Comparison of ENCODE assay signal across 27 mouse cellular contexts in the genomic region with DNA sequence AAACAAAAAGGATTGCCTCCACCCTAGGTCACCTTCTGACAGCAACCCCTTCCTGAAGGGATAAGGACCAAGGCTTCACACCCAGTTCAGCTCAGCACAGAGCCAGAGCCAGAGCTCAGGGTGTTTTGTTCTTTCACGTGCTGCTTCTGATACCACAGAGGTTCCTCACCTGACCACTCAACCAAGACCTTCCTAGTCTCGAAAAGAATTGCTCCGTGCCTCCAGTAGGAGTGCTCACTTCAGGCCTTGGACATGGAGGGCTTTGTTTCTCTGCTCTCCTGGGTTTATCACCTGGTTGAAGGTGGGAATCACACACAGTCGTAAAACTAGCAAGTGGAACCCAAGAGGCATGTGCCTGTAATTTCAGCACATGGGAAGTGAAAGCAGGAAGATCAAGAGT. TPM values are rescaled to one million over a fixed set of nuclear protein-coding genes. Genes with fewer than 3 reads are reported as not detected.
A peak's percentile ranks its signal among the peaks of the same experiment; 100 is the strongest.
DNase-seq lines count a peak whose midpoint lies in the region; ATAC-seq and TF ChIP-seq lines count a peak whose summit lies in the region.
"Had no signal": no experiment of that assay in that cellular context is flagged by ENCODE, and none has a peak within 500 bp of the region (broad histone marks: within the 10 kb centered on the region; RNA-seq: fewer than 3 reads in every experiment).

No protein-coding gene starts in this region.

- intact Hi-C loops in left cerebral cortex, postnatal 10 days (cut with DNase I): no loop called here

- H3K79me2 ChIP-seq in MEL (ENCODE audit: control insufficient read depth, insufficient read depth, low read length, poor library complexity): no peaks in the 10 kb centered on the region

- no peak overlapping the region for H3K4me2 ChIP-seq in liver, postnatal 0 days (ENCODE audit: low read depth, low read length)
- H3K4me2 ChIP-seq: heart, embryonic 11.5 days; hindbrain, embryonic 13.5 days; limb, embryonic 12.5 days; liver, embryonic 11.5 days; midbrain, embryonic 15.5 days; neural tube, embryonic 12.5 days had no signal

- 60% methylated on average over 4 of the region's 4 CpGs for WGBS in liver, postnatal 0 days (ENCODE audit: insufficient replicate concordance)
- WGBS in midbrain, embryonic 10.5 days: 80% methylated on average over 4 of the region's 4 CpGs

- no peaks in the 10 kb centered on the region; the same call in 1 of the 2 replicates for H3K4me1 ChIP-seq in liver, postnatal 0 days (ENCODE audit: insufficient read depth)
- H3K4me1 ChIP-seq in MEL (ENCODE audit: control insufficient read depth in 1 of 2, insufficient read depth in 2 of 2, low read length in 2 of 2): peaks cover 0 to 14% of the 10 kb centered on the region in 2 experiments; a peak in 1 of 4 replicates
- H3K4me1 ChIP-seq in midbrain, embryonic 10.5 days: no peaks in the 10 kb centered on the region
- H3K4me1 ChIP-seq: hindbrain, embryonic 13.5 days; limb, embryonic 12.5 days; midbrain, embryonic 15.5 days; neural tube, embryonic 12.5 days had no signal

- no peak for TF ChIP-seq POLR2A in MEL (IDR thresholded peaks at IDR 0.05; ENCODE audit: control insufficient read depth in 1 of 2, insufficient read depth in 1 of 2, low read depth in 1 of 2, low read length in 2 of 2, poor library complexity in 1 of 2)

- ATAC-seq in liver, postnatal 0 days: 0 out of 2 replicates have a peak, but pooled peaks have one; percentile 8
- ATAC-seq: forebrain, embryonic 16.5 days; intestine, embryonic 16.5 days; midbrain, embryonic 15.5 days had no signal

- H3K9me3 ChIP-seq in liver, postnatal 0 days (ENCODE audit: low read length): no peaks in the 10 kb centered on the region
- no peaks in the 10 kb centered on the region for H3K9me3 ChIP-seq in MEL (replicated peaks; ENCODE audit: insufficient read depth, low read length)
- H3K9me3 ChIP-seq in midbrain, embryonic 10.5 days (replicated peaks): no peaks in the 10 kb centered on the region
- H3K9me3 ChIP-seq: hindbrain, embryonic 13.5 days; limb, embryonic 12.5 days; midbrain, embryonic 15.5 days; neural tube, embryonic 12.5 days had no signal

- H3K27ac ChIP-seq in liver, postnatal 0 days (ENCODE audit: low read depth): no peak overlapping the region
- H3K27ac ChIP-seq in MEL (ENCODE audit: control insufficient read depth, low read depth, low read length): 0 out of 2 replicates have a peak overlapping the region, but pooled peaks have one; percentile 8
- no peak overlapping the region for H3K27ac ChIP-seq in midbrain, embryonic 10.5 days (replicated peaks)
- H3K27ac ChIP-seq: gastrocnemius, adult 2 months; hindbrain, embryonic 13.5 days; limb, embryonic 12.5 days; midbrain, embryonic 15.5 days; neural tube, embryonic 12.5 days had no signal

- no peak for DNase-seq in liver, postnatal 0 days
- DNase-seq in liver (no peak), MEL (ENCODE audit: low read depth, low spot score) (no peak)
- peak; percentile 23 for DNase-seq in naive thymus-derived CD4-positive, alpha-beta T cell, adult 2 months (ENCODE audit: low read depth)
- DNase-seq in midbrain, embryonic 10.5 days (ENCODE audit: low spot score): no peak
- DNase-seq in left cerebral cortex, postnatal 10 days (ENCODE audit: extremely low spot score in 1 of 2, low spot score in 2 of 2): no peak
- no peak for DNase-seq in layer of hippocampus, postnatal 36 days
- DNase-seq: adrenal gland, adult 2 months; adrenal gland, postnatal 36 days; cerebellum, adult 2 months; cerebellum, postnatal 14 days; gastrocnemius, adult 2 months; gastrocnemius, postnatal 36 days; heart, postnatal 4 days; kidney, adult 8-10 months; kidney, postnatal 36 days; lung, postnatal 4 days; right cerebral cortex, postnatal 4 days had no signal

- H3K4me3 ChIP-seq in liver, postnatal 0 days (ENCODE audit: low read depth, low read length): no peak overlapping the region
- no peak overlapping the region for H3K4me3 ChIP-seq in MEL (ENCODE audit: control insufficient read depth in 1 of 2, insufficient read depth in 1 of 2, low read depth in 2 of 2, low read length in 2 of 2)
- H3K4me3 ChIP-seq in midbrain, embryonic 10.5 days: no peak overlapping the region
- H3K4me3 ChIP-seq: erythroblast, embryonic 14.5 days; gastrocnemius, adult 2 months; hindbrain, embryonic 13.5 days; limb, embryonic 12.5 days; midbrain, embryonic 15.5 days; neural tube, embryonic 12.5 days had no signal

- TF ChIP-seq CTCF in liver, postnatal 0 days (IDR thresholded peaks at IDR 0.05; ENCODE audit: low read depth): 0 out of 2 replicates have a peak, but pooled peaks have one; percentile 8
- TF ChIP-seq CTCF in MEL (IDR thresholded peaks at IDR 0.05 in 2 of 3, conservative IDR thresholded peaks at IDR 0.05 in 1 of 3; ENCODE audit: control insufficient read depth in 1 of 3, insufficient read depth in 1 of 3, low read depth in 2 of 3, low read length in 3 of 3, poor library complexity in 1 of 3, severe bottlenecking in 1 of 3): no peak

- H3K27me3 ChIP-seq in liver, postnatal 0 days (ENCODE audit: insufficient read depth, low read length): no peaks in the 10 kb centered on the region
- no peaks in the 10 kb centered on the region for H3K27me3 ChIP-seq in MEL (ENCODE audit: control insufficient read depth in 1 of 2, insufficient read depth in 2 of 2, low read length in 2 of 2)
- no peaks in the 10 kb centered on the region for H3K27me3 ChIP-seq in midbrain, embryonic 10.5 days (ENCODE audit: low read depth, poor library complexity, severe bottlenecking)
- H3K27me3 ChIP-seq: hindbrain, embryonic 13.5 days; limb, embryonic 12.5 days; midbrain, embryonic 15.5 days; neural tube, embryonic 12.5 days had no signal

- no peak for TF ChIP-seq EP300 in liver, postnatal 0 days (IDR thresholded peaks at IDR 0.05; ENCODE audit: low read depth)
- TF ChIP-seq EP300 in MEL (IDR thresholded peaks at IDR 0.05; ENCODE audit: low read depth in 1 of 2, low read length in 2 of 2): no peak

- no peak overlapping the region for H3K9ac ChIP-seq in liver, postnatal 0 days (replicated peaks)
- H3K9ac ChIP-seq in MEL (ENCODE audit: control insufficient read depth, low read depth, low read length, poor library complexity, severe bottlenecking): no peak overlapping the region
- H3K9ac ChIP-seq: hindbrain, embryonic 13.5 days; limb, embryonic 12.5 days; midbrain, embryonic 15.5 days; neural tube, embryonic 12.5 days had no signal

- no peaks in the 10 kb centered on the region for H3K36me3 ChIP-seq in liver, postnatal 0 days (replicated peaks; ENCODE audit: insufficient read depth, low read length)
- peaks cover 0 to 11% of the 10 kb centered on the region in 2 experiments; a peak in 2 of 4 replicates for H3K36me3 ChIP-seq in MEL (ENCODE audit: control insufficient read depth in 1 of 2, insufficient read depth in 2 of 2, low read length in 2 of 2)
- no peaks in the 10 kb centered on the region for H3K36me3 ChIP-seq in midbrain, embryonic 10.5 days
- H3K36me3 ChIP-seq: hindbrain, embryonic 13.5 days; limb, embryonic 12.5 days; midbrain, embryonic 15.5 days; neural tube, embryonic 12.5 days had no signal

- TF ChIP-seq RAD21 in MEL (IDR thresholded peaks at IDR 0.05; ENCODE audit: low read depth, low read length): no peak

TF ChIP-seq in MEL, 35 proteins besides CTCF, POLR2A, EP300 and RAD21:
- TF ChIP-seq MXI1 (IDR thresholded peaks at IDR 0.05; ENCODE audit: low read depth, low read length) (no peak), JUND (IDR thresholded peaks at IDR 0.05; ENCODE audit: low read depth, low read length) (no peak), GATA1 (IDR thresholded peaks at IDR 0.05; ENCODE audit: low read depth, low read length) (no peak), MEF2A (IDR thresholded peaks at IDR 0.05; ENCODE audit: extremely low read depth, insufficient replicate concordance, low read depth, low read length, poor library complexity, severe bottlenecking) (no peak), ZMIZ1 (IDR thresholded peaks at IDR 0.05; ENCODE audit: low read depth, low read length) (no peak), ELF1 (IDR thresholded peaks at IDR 0.05; ENCODE audit: low read depth, low read length) (no peak), MYB (IDR thresholded peaks at IDR 0.05; ENCODE audit: low read depth, low read length) (no peak)

RNA-seq across cellular contexts. Expression of a gene that starts 46.4 kb away (rescaled TPM):
- 9.6 and 10.9 TPM in 2 replicates for polyA plus RNA-seq in liver, postnatal 0 days (2015; fragmentation: Nextera tagmentation; extraction: Ambion mirVana)
- 11.2 and 13.3 TPM in 2 replicates for total RNA-seq in MEL (2012; rRNA removed)
- 10 to 100 TPM; 16.9 to 41.7 TPM for polyA plus RNA-seq in MEL (2012; ENCODE audit: insufficient read depth in 1 of 2, insufficient read length in 2 of 2, low read depth in 1 of 2, low replicate concordance in 2 of 2, missing spikeins in 1 of 2)
- 47.9 and 58.8 TPM in 2 replicates for polyA plus RNA-seq in midbrain, embryonic 10.5 days (2016; fragmentation: Nextera tagmentation; extraction: Ambion mirVana)
- total RNA-seq in left cerebral cortex, postnatal 10 days (2021): 100 to 1,000 TPM; 175 to 176 TPM
- 100 to 1,000 TPM; 155 to 160 TPM for total RNA-seq in layer of hippocampus, postnatal 36 days (2021)

Comparison
In these comparisons a context has a peak if more than half of its experiments do, and no peak if none do; other contexts are left out.
1. RNA of a gene that starts 46.4 kb away (total RNA-seq): 175 to 176 TPM in left cerebral cortex, postnatal 10 days and 155 to 160 TPM in layer of hippocampus, postnatal 36 days; 11.2 to 13.3 TPM in MEL; every median in the first group is over 10 times any median in the second.